Mouse (Mus musculus) liver (tissue): ENCODE measurements around the gene Tubgcp2.

Experiments
- DNase-seq: peaks from one replicate; pipeline ENCODE4 v3.0.0-alpha.2; 2020; ENCODE audit warnings: mixed read lengths

The Tubgcp2 gene

DNA sequence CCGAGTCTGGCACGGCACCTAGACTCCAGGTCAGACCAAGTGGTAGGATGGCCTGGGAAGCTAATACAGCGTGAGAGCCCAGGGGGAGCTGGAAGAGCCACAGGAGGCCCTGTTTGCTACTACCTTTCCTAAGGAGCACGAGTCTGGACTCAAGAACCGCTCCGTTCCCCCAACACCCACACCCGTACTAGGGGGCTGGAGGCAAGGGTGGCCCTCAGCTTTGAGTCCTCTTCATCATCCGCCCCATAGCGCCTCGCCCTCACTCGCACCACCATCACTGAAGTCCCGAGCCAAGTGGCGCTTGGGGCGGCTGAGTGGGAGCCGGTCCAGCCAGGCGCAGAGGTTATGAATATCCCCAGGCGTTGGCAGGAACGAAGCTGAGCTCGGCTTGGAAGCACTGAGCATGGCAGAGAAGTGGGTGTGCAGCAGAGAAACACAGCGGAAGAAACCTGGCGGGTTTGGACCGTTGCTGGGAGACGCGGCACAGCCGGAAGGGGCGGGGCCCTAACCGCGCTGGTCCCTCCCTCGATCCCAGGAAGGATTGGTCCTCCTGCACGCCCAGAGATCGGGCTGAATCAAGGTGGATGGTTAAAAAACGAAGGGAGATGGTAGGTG, 58.1 kb downstream of the Tubgcp2 start, which contains the start of gene 6430531B16Rik:
Gene 6430531B16Rik, minus strand, starts transcription at position 478 of the 615 bp plus-strand sequence.
- peak; percentile 70 for DNase-seq

DNA sequence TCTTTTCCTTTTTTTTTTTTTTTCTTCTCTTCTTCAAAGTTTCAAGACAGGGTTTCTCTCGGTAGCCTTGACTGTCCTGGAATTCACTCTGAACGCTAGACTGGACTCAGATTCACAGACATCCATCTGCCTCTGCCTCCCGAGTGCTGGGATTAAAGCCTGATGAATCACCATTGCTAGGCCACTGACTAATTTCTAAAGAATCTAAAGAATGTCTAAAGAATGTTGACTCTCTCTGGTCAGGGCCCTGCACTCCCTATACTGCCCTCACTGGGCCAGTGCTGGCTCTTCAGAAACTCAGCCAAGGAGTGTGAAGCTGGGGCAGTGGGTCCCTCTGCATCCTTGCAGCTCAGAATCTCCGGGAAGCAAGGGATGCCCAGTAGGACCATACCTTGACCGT, 61.0 kb downstream of the Tubgcp2 start:
- no peak for DNase-seq

DNA sequence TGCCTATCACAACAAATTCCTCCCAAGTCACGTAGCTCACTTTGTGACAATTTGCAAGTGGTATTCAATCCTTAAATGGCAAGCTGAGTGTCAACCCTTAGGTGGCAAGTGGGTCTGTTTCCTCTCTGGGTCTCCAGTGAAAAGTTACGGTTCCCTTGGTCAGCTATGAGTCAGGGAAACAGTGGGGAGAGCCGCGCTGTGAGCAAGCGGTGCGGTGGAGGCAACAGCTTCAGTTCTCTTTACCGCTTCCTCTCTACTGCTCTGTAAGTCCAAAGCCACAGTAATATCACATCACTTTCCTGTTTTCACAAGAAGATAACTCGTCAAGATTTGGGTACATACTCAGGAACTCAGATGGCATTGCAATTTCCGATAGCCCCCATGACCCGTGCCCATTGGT, 62.2 kb downstream of the Tubgcp2 start:
- DNase-seq = no peak

DNA sequence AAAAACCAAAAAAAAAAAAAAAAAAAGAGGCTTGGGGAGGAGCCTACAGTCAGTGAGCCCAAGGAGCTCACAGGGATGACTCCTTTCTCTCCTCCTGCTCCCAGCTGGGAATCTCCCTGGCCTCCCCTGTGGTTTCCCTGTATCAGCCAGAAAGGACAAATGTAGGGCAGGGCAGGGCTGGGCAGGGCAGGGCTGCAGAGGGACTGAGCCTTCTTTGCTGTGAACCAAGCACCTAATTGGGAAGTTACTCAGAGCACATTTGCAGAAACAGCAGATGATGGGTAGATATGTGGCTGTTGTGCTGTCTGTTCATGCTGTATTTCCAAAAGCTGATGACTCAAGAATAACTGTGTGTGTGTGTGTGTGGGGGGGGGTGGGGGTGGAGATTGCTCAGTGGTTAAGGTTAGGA, 63.5 kb downstream of the Tubgcp2 start:
- DNase-seq = no peak

DNA sequence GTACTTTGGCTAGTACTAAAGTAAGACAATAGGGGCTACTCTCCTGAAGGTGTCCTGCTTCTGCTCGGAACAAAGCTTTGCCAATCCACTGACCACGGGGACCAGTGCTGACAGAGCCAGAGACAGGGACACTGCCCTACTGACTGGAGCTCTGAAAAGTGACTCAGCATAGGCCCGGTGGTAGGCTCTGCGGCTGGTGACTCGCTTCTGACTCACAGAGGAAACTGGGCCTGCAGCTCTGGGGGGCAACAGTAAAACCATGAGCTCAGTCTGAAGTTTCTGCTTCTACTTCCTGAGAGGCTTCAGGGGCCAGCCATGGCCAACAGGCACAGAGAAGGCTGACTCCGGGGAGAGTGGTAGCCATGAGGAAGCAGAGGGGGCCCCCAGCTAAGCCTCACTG, 65.0 kb downstream of the Tubgcp2 start:
- DNase-seq = peak; percentile 20

DNA sequence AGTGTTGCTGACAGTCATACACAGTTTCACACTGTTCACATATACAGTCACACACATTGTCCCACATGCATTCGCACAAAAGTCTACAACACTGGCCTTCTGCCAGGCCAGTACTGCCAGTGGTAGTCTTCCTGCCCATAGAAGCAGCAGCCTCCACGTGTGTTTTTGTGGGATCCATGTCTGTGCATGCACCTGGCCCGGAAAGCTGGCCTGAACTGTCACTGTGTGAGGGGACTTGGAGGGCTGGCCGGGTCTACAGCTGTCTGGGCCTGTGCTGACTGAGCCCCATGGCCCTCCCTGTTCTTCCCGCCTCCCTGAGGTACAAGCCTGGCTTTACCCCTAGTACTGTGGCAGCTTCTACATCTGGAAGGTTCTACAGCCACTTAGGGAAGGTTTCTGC, 65.5 kb downstream of the Tubgcp2 start:
- no peak for DNase-seq

DNA sequence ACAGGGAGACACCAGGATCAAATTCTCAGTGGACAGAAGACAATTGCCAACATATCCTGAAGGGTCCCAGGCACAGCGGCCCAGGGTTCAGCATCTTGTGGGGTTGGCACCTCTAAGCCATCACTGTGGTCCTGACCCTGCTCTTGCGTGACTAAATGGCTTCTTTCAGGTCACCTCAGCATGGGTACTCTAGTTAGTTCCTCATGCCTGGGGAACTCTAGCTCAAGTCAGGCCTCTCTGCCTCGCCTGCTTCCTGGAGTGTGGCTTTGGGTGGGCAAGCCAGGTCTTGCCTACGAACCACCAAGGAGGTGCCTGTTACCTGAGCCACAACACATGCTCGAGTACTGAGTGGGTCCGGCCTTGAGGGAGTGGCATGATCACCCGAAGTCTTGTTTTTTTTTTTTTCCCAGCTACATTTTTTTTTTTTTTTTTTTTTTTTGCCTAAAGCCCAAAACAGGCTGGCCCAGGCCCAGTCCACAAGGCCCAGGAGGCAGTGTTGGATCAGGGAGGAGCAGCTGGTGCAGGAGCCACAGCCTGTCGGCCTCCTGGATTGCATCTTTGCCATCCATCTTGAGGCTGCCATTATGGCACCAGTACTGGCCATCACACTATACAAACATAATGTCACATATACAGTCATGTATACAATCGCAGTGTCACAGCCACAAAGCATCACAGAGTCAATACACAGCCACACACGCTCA, 66.1 kb downstream of the Tubgcp2 start:
- DNase-seq = no peak

DNA sequence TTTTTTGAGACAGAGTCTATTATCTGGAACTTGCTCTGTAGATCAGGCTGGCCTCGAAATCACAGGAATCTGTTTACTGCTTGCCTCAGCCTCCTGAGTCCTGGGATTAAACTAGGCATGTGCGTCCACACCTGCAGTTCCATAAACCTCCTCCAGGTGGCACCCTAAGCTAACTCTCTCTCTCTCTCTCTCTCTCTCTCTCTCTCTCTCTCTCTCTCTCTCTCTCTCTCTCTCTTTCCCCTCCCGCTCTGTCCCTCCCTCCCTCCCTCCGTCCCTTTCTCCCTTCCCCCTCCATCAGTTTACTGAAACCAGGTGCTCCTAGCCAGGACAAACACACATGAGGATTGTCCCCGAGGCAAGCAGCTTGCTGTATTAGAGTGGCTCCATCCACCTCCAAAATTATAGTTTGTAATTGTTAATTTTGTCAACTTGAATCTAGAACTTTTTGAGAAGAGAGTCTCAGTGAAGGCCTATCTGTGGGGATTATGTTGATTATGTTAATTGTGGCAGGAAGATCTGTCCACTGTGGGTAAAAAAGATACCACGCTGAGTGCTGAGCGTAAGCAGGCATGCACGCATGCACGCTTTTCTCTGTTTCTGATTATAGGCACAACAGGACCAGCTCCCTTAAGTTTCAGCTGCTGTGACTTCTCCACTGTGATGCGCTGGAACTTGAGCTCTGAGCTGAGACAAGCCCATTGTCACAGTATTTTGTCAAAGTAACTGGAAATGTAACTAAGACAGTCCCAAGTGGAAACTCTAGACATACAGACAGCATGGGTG, 66.9 kb downstream of the Tubgcp2 start:
- peak; percentile 69 for DNase-seq

DNA sequence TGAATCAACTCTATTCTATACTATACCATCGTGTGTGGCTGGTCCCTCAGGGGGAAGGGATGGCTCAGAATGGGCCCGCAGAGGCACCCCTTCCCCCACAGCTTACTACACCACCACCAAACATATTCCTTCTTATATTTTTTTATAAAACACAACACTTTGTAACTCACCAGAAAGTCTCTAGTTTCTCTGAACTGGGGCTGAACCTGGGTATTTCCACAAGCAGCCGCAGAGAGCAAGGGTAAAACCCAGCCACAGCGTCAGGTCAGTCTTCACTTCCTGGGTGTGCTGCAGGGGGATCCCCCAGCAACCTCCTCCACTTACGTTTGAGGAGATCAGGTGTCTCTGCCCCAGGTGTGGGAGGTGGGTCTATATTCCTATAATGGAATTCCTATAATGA, 68.0 kb downstream of the Tubgcp2 start:
- no peak for DNase-seq

DNA sequence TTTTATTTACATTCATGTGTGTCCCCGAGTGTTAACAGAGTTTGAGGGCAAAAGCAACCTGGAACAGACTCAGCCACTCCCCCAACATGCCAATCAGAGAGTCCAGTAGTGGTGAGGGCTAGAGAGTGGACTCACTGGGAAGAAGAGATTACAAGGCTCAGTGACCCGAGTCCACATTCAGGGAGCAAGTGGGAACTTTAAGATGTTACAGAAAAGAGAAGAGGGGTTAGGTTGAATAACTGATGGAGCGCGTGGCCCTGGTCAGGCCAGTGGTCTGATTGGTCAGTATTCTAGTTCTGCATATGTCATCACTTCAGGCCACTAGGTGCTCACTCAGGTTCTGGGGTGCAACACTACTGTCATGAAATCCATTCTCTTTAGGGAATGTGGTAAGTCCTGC, 69.3 kb downstream of the Tubgcp2 start:
- no peak for DNase-seq

DNA sequence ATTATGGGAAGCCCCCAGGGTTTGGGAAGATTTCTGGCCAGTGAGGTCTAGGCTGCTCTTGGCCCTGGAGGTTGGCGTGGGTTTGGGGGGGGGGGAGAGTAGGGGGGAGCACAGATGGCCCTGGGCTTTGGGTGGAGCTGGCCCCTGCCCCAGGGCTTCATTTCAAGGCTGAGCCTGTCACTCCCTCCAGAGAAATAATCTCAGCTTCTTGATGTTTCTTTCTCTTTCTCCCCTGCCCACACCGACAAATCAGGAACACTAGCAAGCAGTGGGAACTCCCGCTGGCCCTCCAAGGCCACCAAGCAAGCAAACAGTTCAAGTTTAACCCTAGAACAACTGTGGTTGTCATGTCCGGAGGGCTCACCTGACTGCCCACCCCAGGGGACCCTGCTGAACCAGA, 72.7 kb downstream of the Tubgcp2 start:
- DNase-seq = no peak

DNA sequence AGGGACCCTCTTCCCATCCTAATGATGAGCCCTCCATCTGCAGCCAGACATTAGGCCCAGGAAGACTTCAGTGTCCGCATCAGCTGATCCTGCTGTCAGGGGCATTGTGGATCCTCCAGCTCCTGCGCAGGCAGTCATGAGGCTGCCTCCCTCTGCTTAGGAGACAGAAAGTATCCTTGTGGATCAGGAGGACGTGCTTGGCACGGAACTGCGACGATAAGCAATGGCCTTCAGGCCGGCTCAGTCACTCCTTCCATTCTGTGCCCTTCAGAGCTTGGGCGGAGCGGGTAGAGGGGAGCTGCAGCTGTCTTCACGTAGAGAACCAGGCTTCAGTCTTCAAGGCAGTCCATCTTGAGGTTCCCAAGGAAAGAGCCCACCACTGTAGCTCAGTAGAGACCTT, 75.3 kb downstream of the Tubgcp2 start:
- DNase-seq = no peak

DNA sequence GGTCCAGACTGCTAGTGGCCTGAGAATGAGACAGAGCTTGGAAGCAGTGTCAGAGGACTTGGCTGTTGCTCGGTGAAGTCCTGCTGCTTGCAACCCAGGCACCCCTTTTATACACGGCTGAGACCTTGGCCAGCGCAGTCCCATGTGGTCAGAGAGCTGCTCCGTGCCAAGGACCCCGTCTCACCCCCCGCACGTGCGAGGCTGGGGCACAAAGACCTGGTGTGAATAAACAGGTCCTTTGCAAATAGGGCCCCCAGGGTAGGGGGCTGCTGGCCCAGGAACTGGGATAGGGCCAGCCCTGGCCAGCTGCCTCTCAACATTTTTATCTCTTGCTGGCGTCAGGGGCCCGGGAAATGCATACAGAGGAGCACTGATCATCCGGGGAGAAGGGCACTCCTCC, 78.5 kb downstream of the Tubgcp2 start:
- no peak for DNase-seq

DNA sequence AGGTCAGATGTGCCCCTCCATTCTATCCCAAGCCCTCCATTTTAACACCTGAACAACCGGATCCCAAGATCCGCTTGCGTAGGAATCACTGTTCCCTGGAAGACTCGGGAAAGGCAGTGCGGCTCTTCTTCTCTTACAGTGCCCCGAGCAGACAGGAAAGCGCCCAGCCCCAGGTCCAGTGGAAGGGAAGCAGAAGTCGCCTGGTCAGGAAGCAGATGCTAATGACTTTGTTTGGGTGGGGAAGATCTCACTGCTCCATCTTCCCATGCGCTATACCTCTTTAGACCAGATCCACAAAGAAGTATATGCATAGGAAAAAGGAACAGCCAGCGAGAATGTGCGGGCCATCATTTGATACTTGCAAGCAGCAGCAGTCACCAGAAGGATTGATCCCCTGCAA, 79.0 kb downstream of the Tubgcp2 start:
- no peak for DNase-seq

DNA sequence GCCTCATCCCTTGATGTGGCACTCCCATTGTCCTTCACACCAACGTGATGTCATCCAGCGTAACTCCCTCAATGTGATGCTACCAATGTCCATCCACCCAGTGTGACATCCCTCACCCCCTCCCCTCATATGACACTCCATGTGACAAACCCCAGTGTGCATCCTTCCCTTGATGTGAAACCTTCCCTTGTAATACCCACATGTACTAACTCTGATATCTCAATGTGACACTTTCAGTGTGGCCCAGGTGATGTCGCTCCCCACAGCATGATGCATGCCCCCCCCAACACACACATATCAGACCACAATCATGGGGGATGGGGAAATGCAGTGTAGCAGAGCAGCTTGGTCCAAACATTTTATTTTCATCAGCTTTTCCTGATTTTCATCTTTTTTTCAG, 79.8 kb downstream of the Tubgcp2 start:
- DNase-seq = no peak

DNA sequence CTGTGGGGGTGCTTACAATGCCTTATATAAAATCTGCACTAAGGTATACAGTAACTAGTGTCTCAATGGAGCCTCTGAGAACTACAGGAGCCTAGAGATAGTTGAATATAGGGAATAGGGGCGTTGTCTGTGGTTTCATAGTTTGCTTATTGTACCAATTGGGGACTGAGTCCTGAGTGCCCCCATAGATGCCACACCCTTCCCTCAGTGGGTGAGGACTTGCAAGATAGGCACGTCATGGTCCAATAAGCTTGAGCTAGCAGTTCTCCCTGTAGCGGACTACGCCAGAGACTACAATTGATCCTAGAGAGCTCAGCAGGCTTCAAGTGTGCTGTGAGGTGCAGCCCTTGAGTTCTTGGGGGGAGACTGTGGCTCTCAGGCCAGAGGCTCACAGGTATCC, 81.0 kb downstream of the Tubgcp2 start:
- peak; percentile 17 for DNase-seq

DNA sequence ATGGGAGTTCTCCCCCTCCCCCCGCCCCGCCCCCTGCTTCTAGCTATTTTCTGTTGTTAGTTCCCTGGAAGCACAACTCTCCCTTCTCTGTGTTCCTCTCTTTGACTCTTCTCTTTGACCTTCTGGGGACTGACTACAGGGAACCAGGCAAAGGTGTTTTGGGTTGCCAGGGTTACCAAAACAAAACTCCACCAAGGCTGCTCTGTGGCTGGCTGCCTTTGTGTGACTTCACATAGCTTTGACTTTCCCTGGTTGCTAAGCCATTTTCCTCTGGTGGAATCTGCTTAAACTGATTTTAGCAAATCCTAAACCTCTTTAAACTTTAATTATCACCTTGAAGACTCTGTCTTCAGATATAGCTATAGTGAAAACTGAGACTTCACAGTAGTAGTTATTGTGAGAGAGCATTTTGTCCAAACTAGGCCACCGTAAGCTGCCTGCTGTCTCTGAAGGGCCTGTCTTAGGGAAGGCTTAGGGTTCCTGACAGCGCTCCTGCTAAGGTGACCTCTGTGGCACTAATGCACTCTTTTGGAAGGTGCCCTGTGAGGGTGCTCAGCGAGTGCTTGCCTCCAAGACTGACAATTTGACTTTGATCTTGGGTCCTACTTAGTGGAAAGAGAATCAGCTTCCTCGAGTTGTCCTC, 84.4 kb downstream of the Tubgcp2 start:
- DNase-seq = no peak

DNA sequence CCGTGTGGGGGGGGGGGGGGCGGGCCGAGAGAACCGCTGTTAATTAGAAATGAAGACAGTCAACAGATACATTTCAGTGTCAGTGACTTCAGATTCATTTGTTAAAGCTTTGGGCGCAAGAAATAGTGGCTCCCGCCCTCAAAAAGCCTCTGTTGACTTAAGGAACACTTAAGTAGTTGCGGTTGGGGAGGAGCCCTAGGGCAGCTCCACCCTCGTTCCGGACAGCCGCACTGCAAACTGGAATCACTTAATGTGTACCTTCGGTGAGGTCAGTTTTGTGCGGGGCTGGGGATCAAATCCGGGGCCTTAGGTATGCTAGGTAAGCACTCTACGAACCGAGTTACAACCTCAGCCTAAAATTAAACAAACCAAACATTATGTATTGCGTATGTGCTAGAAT, 85.4 kb downstream of the Tubgcp2 start:
- peak; percentile 53 for DNase-seq

DNA sequence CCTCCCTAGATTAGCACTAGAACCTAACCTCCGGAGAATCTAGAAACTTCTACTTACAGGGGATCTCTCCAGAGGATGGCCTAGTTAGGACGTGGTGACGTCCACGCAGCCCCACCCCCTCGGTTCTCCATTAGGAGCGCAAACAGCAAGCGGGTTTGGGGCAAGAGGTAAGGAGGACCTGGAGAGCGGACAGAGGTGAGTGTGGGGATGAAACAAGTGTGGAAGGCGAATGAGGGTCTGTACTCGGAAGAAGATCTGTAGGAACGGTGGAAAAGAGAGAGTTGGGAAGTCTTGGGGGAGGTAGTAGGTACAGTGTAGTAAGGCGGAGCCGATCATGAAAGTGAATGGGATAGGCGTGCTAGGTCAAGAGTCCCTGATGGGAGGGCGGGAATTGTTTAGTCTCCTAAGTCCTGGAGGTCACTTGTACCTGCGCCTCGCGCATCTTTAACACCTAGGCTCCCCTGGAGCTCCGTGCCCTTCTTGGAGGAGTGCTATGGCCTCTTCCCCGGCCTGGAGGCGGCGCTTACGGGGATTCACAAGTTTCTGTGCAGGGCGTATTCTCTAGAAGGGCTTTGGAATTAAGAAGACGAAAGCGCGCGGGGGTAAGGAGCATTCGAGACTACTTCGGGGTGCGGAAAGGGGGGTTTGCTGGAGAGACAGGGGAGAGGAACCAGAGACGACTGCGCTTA, 86.0 kb downstream of the Tubgcp2 start:
- peak; percentile 57 for DNase-seq

DNA sequence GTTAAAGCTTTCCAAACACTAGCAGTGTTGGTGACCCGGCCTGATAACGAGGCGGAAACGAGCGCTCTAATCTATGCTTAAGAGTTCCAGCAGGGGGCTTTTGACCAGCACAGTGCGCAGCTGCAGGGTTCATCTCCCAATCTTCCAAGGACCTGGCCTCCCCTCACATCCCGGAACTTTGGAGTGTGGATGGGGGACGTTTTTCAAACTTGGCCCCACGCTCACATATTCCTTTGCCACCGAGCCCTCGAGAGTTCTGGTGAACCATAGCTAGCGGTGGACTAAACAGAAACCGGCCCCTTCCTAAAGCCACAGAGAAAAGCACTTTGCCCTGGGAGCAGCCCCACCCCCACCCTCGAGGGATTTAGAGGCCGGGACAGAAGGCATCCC, 86.6 kb downstream of the Tubgcp2 start:
- peak; percentile 49 for DNase-seq

DNA sequence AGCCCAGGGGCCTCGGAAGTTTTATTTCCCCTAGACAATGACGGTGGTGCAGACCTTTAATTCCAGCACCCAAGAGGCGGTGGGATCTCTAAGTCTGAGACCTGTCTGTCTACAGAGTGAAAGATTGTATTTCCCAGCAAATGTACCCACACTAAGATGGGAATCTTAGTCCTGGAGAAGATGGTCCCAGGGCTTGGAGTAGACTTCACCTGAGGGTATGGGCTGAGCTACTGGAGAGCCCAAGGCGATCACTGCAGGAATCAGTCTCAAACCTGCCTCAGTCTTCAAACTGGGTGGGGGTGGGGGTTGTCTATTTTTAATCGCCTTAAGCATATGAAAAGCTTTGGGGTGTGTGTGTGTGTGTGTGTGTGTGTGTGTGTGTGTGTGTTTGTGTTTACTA, 90.4 kb downstream of the Tubgcp2 start:
- DNase-seq = no peak
